Mouse (Mus musculus) heart, postnatal 10 days (tissue): ENCODE data around the gene Eloa. TPM values are rescaled to one million over a fixed set of nuclear protein-coding genes. Genes with fewer than 3 reads are reported as not detected.
"Not testable (repeated sequence)": the region's sequence is repeated elsewhere in the genome, so short reads cannot be mapped to it uniquely, and the experiment has no call there.

ENCODE experiments used
- DNase-seq, 2 experiments: peaks; one replicate each; pipeline ENCODE4 v3.0.0; 2021
- intact Hi-C: fragments of 180-260 bp; cut with DNase I; formaldehyde crosslinking; loops from one replicate; pipeline ENCODE4 v1.15.1; 2025
- total RNA-seq, 2 experiments: library from RNA; stranded (reverse); gene quantifications; 2 replicates each; pipeline ENCODE4 v1.2.3; 2021

Gene Eloa
- total RNA-seq, 2 experiments from 2014 or later: 34.8 to 36.0 TPM

- no peak for DNase-seq
- intact Hi-C loops: no loop called here
Observed at GRCm38 (mm10) chr4:135986301-135986942, 35.1 kb downstream of the Eloa start.

- intact Hi-C loops: no loop called here
- DNase-seq: no peak
Observed at GRCm38 (mm10) chr4:135985769-135986168, 35.8 kb downstream of the Eloa start.

- intact Hi-C loops: no loop called here
- DNase-seq: no peak
Observed at GRCm38 (mm10) chr4:135985193-135985592, 36.4 kb downstream of the Eloa start.

GRCm38 (mm10) chr4:135984556-135984955, 37.0 kb downstream of the Eloa start:
- no peak for DNase-seq
- intact Hi-C loops: no loop called here

- no peak for DNase-seq
- intact Hi-C loops: no loop called here
Observed at GRCm38 (mm10) chr4:135981524-135982063, 40.0 kb downstream of the Eloa start.

GRCm38 (mm10) chr4:135980223-135980622, 41.3 kb downstream of the Eloa start:
- intact Hi-C loops, DNase-seq: not testable (repeated sequence)

- no peak for DNase-seq
- intact Hi-C loops: no loop called here
Observed at GRCm38 (mm10) chr4:135976146-135976545, 45.4 kb downstream of the Eloa start.

GRCm38 (mm10) chr4:135972911-135973811, 48.4 kb downstream of the Eloa start:
- intact Hi-C loops: no loop called here
- peak in 1 of 2 experiments; percentile 25 for DNase-seq

- intact Hi-C loops: no loop called here
- peak; percentile 91 to 94 for DNase-seq
Observed at GRCm38 (mm10) chr4:135972556-135972906, 49.0 kb downstream of the Eloa start, which contains the start of gene Lypla2. TSS of gene Lypla2 (minus strand) at chr4:135972626.

GRCm38 (mm10) chr4:135971805-135972555, 49.6 kb downstream of the Eloa start:
- intact Hi-C loops: no loop called here
- no peak for DNase-seq

- no peak for DNase-seq
Observed at GRCm38 (mm10) chr4:135970585-135970984, 51.0 kb downstream of the Eloa start.

GRCm38 (mm10) chr4:135969070-135969750, 52.4 kb downstream of the Eloa start:
- intact Hi-C loops: no loop called here

More at GRCm38 (mm10) chr4:135970585-135970984, 51.0 kb downstream of the Eloa start:
- intact Hi-C loops: no loop called here

GRCm38 (mm10) chr4:135968271-135968869, 53.2 kb downstream of the Eloa start:
- intact Hi-C loops: no loop called here
- peak in 1 of 2 experiments; percentile 21 for DNase-seq

More at GRCm38 (mm10) chr4:135969070-135969750, 52.4 kb downstream of the Eloa start:
- DNase-seq: no peak

- intact Hi-C loops: no loop called here
- DNase-seq: no peak
Observed at GRCm38 (mm10) chr4:135967086-135967760, 54.3 kb downstream of the Eloa start.

GRCm38 (mm10) chr4:135966283-135966682, 55.3 kb downstream of the Eloa start:
- no peak for DNase-seq
- intact Hi-C loops: no loop called here

GRCm38 (mm10) chr4:135965113-135965512, 56.5 kb downstream of the Eloa start:
- DNase-seq: no peak
- intact Hi-C loops: no loop called here

GRCm38 (mm10) chr4:135964426-135964825, 57.1 kb downstream of the Eloa start:
- peak; percentile 58 to 61 for DNase-seq
- intact Hi-C loops: loop anchor here (5.0 kb wide), 1 partner anchor 198 kb away; no protein-coding TSS in a partner anchor

GRCm38 (mm10) chr4:135963457-135964193, 57.9 kb downstream of the Eloa start, which contains the start of gene Gale:
TSS of gene Gale (plus strand) at chr4:135963727.
- intact Hi-C loops: loop anchor here (5.0 kb wide), 1 partner anchor 199 kb away; no protein-coding TSS in a partner anchor

More at GRCm38 (mm10) chr4:135963457-135964193, 57.9 kb downstream of the Eloa start, which contains the start of gene Gale:
- peak; percentile 96 for DNase-seq
